Mouse (Mus musculus): ENCODE measurements around the gene Kpna7. TPM values are rescaled to one million over a fixed set of nuclear protein-coding genes. Genes with fewer than 3 reads are reported as not detected.

Gene Kpna7
- polyA plus RNA-seq, 1 experiment from 2014 or later = not detected

DNA sequence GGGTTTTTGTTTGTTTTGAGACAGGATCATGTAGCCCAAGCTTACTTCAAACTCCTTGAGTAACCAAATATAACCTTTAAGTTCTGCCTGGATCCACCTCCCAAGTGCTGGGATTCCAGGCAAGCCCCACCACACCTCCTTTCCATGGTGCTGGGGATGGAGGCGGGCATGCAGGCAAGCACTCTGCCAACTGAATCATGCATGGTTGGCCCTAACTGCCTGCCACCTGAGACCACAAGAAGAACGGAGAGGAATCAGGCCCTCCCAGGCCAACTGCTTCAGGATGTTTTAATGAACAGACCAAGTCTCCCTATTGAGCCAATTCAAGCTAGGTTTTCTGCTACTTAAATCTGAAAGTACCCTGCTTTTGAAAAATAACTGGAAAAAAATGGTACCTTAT, 131.2 kb downstream of the Kpna7 start:
- 71% methylated on average over 2 of the region's 2 CpGs for WGBS
- Histone ChIP-seq H3K4me1 (ENCODE audit: control insufficient read depth, insufficient read depth, low read length) (0 out of 2 replicates have a peak, but pooled peaks cover 5% of the 10 kb centered on the region), H3K9ac (ENCODE audit: low read depth, low read length) (no peak overlapping the region), H3K9me3 (replicated peaks; ENCODE audit: control insufficient read depth, low read length, poor library complexity, severe bottlenecking) (no peaks in the 10 kb centered on the region), H3K27ac (ENCODE audit: low read length) (no peak overlapping the region), H3K27me3 (ENCODE audit: control insufficient read depth, insufficient read depth, low read depth, low read length) (no peaks in the 10 kb centered on the region), H3K4me2 (ENCODE audit: low read length) (no peak overlapping the region), H3K36me3 (ENCODE audit: control insufficient read depth, insufficient read depth, low read length) (no peaks in the 10 kb centered on the region), H3K4me3 (ENCODE audit: low read depth, low read length) (no peak overlapping the region)
- no peak for ATAC-seq

DNA sequence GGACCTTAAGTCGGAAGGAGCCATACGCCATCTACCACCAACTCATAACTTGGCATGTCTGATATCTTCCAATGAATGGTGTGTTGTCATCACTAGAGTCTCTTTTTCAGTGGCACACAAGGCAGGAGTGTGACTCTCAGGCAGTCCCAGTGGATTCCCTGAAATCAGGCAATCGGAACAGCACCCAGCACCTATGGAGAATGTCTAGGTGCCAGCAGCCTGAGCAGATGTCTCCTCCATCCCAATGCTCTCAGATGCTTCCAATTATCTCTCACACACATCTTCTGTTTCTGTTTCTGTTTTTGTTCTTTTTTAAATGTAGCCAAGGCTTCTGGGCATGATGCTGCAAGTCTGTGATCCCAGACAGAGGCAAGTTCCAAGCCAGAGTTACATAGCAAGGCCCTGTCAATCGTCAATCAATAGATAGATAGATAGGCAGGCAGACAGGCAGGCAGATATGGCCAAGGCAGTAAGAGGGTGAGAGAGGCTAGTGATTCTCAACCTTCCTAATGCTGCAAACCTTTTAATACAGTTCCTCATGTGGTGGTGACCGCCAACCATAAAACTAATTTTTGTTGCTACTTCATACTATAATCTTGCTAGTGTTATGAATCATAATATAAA, 133.3 kb downstream of the Kpna7 start:
- ATAC-seq = no peak
- no peaks in the 10 kb centered on the region for H3K9me3 ChIP-seq (replicated peaks; ENCODE audit: control insufficient read depth, low read length, poor library complexity, severe bottlenecking)
- H3K27ac ChIP-seq (ENCODE audit: low read length) = no peak overlapping the region

DNA sequence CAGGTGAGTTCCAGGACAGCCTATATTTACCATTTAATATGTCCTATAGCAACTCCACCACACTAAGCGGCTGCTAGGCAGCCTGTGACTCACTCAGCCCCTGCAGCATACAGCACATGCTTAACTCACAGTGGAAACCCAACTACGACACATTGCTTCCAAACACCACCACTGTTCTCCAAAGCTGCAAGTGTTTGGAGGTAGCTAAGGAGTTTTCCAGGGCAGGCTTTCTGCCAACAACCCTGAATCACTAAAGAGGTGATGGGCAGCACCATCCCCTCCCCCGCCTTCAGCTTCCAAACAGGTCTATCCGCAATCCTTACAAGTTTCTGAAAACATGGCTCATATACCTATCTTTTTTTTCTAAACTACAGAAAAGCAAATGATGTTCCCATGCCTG, 134.0 kb downstream of the Kpna7 start:
- H3K9ac ChIP-seq (ENCODE audit: low read depth, low read length) = no peak overlapping the region
- H3K4me2 ChIP-seq (ENCODE audit: low read length) = no peak overlapping the region
- H3K4me3 ChIP-seq (ENCODE audit: low read depth, low read length) = no peak overlapping the region
- H3K36me3 ChIP-seq (ENCODE audit: control insufficient read depth, insufficient read depth, low read length) = no peaks in the 10 kb centered on the region
- no peak overlapping the region for H3K27ac ChIP-seq (ENCODE audit: low read length)
- H3K9me3 ChIP-seq (replicated peaks; ENCODE audit: control insufficient read depth, low read length, poor library complexity, severe bottlenecking) = no peaks in the 10 kb centered on the region
- WGBS = 89% methylated on average over 4 of the region's 4 CpGs
- peaks cover 8% of the 10 kb centered on the region; the same call in 1 of the 2 replicates for H3K4me1 ChIP-seq (ENCODE audit: control insufficient read depth, insufficient read depth, low read length)
- no peak for ATAC-seq
- H3K27me3 ChIP-seq (ENCODE audit: control insufficient read depth, insufficient read depth, low read depth, low read length) = no peaks in the 10 kb centered on the region

More for the DNA sequence above, 133.3 kb downstream of the Kpna7 start:
- WGBS = 96% methylated on average over 5 of the region's 5 CpGs
- Histone ChIP-seq H3K9ac (ENCODE audit: low read depth, low read length) (no peak overlapping the region), H3K4me2 (ENCODE audit: low read length) (no peak overlapping the region), H3K27me3 (ENCODE audit: control insufficient read depth, insufficient read depth, low read depth, low read length) (no peaks in the 10 kb centered on the region), H3K4me3 (ENCODE audit: low read depth, low read length) (no peak overlapping the region), H3K36me3 (ENCODE audit: control insufficient read depth, insufficient read depth, low read length) (no peaks in the 10 kb centered on the region), H3K4me1 (ENCODE audit: control insufficient read depth, insufficient read depth, low read length) (peaks cover 8% of the 10 kb centered on the region; the same call in 1 of the 2 replicates)

DNA sequence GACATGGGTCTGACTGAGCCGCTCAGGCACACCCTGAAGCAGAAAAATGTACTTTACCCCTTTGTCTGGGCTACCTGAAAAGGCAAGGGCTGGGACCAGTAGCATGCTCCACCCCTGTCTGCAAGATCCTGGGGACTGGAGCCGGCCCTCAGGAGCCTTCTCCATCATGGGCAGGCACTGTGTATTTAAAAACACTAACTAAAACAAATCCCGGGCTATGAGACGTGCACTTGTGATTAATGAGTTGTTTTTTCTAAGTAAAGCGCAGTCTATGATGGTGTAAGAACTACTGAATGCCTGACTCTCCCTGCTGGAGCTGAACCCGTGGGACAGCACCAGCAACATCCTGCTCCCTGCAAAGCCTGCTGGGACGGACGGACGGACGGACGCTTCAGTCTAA, 135.4 kb downstream of the Kpna7 start:
- 86% methylated on average over 11 of the region's 11 CpGs for WGBS
- no peak overlapping the region for H3K27ac ChIP-seq (ENCODE audit: low read length)
- peaks cover 8% of the 10 kb centered on the region; the same call in 1 of the 2 replicates for H3K4me1 ChIP-seq (ENCODE audit: control insufficient read depth, insufficient read depth, low read length)
- H3K4me3 ChIP-seq (ENCODE audit: low read depth, low read length) = no peak overlapping the region
- no peaks in the 10 kb centered on the region for H3K36me3 ChIP-seq (ENCODE audit: control insufficient read depth, insufficient read depth, low read length)
- H3K4me2 ChIP-seq (ENCODE audit: low read length) = no peak overlapping the region
- H3K9ac ChIP-seq (ENCODE audit: low read depth, low read length) = no peak overlapping the region
- no peaks in the 10 kb centered on the region for H3K27me3 ChIP-seq (ENCODE audit: control insufficient read depth, insufficient read depth, low read depth, low read length)
- H3K9me3 ChIP-seq (replicated peaks; ENCODE audit: control insufficient read depth, low read length, poor library complexity, severe bottlenecking) = no peaks in the 10 kb centered on the region
- ATAC-seq = no peak

DNA sequence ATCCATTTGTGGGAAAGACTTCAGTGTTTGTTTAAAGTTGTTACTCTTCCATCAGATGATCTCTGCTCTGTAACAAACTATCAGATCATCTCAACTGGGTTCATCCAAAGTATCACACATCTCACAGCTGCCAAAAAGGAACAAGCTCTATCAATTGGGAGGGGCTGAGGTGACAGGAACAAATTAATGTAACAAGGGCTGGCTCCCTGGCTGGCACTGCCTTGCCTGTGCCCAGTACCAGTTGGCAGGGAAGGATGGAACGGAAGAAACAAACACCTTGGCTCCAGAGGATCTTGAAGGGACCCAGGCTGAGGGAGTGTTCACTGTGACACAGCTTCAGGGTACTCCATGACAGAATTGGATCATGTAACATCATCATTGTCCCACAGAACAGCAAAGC, 135.8 kb downstream of the Kpna7 start:
- no peaks in the 10 kb centered on the region for H3K9me3 ChIP-seq (replicated peaks; ENCODE audit: control insufficient read depth, low read length, poor library complexity, severe bottlenecking)
- no peaks in the 10 kb centered on the region for H3K27me3 ChIP-seq (ENCODE audit: control insufficient read depth, insufficient read depth, low read depth, low read length)
- ATAC-seq = no peak
- H3K4me2 ChIP-seq (ENCODE audit: low read length) = no peak overlapping the region
- no peak overlapping the region for H3K4me3 ChIP-seq (ENCODE audit: low read depth, low read length)
- H3K9ac ChIP-seq (ENCODE audit: low read depth, low read length) = no peak overlapping the region
- H3K36me3 ChIP-seq (ENCODE audit: control insufficient read depth, insufficient read depth, low read length) = no peaks in the 10 kb centered on the region
- H3K27ac ChIP-seq (ENCODE audit: low read length) = no peak overlapping the region
- WGBS = 85% methylated on average over 1 of the region's 1 CpGs
- H3K4me1 ChIP-seq (ENCODE audit: control insufficient read depth, insufficient read depth, low read length) = peaks cover 7% of the 10 kb centered on the region; the same call in 1 of the 2 replicates

DNA sequence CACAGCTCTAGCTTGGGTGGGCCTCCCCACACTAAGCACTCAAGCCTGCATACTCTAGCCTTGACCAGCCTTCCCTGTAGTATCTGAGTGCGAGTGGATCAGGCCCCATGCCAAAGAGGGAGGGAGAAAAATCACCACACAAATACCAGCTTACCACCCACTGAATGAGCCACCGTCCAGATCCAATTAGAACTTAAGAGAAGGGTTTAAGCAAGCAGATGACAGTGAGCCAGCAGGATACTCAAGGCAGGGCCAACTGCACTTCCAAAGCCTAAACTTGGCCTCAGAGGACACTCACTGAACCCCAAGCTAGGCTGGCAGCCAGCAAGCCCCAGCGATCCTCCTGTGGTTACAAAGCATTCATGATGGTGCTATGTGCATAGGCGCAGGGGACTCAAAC, 137.8 kb downstream of the Kpna7 start:
- H3K4me2 ChIP-seq (ENCODE audit: low read length) = no peak overlapping the region
- no peak overlapping the region for H3K27ac ChIP-seq (ENCODE audit: low read length)
- H3K9me3 ChIP-seq (replicated peaks; ENCODE audit: control insufficient read depth, low read length, poor library complexity, severe bottlenecking) = no peaks in the 10 kb centered on the region
- H3K9ac ChIP-seq (ENCODE audit: low read depth, low read length) = no peak overlapping the region
- H3K4me1 ChIP-seq (ENCODE audit: control insufficient read depth, insufficient read depth, low read length) = peaks cover 12% of the 10 kb centered on the region
- no peaks in the 10 kb centered on the region for H3K36me3 ChIP-seq (ENCODE audit: control insufficient read depth, insufficient read depth, low read length)
- H3K4me3 ChIP-seq (ENCODE audit: low read depth, low read length) = no peak overlapping the region
- ATAC-seq = 0 out of 2 replicates have a peak, but pooled peaks have one; percentile 29
- H3K27me3 ChIP-seq (ENCODE audit: control insufficient read depth, insufficient read depth, low read depth, low read length) = no peaks in the 10 kb centered on the region
- WGBS = 55% methylated on average over 4 of the region's 4 CpGs

DNA sequence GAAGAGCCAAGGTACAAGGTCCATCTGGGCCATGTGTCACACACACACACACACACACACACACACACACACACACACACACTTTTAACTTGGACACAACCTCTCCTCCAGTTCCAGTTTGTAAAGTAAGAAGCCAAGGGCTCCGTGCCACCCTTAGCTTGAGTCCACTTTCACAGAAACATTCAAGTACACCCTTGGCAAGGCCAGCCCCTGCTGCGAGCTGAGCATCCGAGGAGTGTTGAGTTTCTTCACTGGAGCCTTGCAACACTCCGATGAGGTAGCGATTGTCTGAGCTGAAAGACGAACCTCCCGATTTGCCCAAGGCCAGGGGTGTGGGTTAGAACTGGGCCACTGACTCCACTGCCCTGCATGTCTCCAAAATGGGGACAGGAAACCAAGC, 138.9 kb downstream of the Kpna7 start:
- WGBS = 88% methylated on average over 7 of the region's 7 CpGs
- Histone ChIP-seq H3K4me1 (ENCODE audit: control insufficient read depth, insufficient read depth, low read length) (peaks cover 23% of the 10 kb centered on the region), H3K27ac (ENCODE audit: low read length) (no peak overlapping the region), H3K9me3 (replicated peaks; ENCODE audit: control insufficient read depth, low read length, poor library complexity, severe bottlenecking) (no peaks in the 10 kb centered on the region), H3K4me2 (ENCODE audit: low read length) (no peak overlapping the region), H3K27me3 (ENCODE audit: control insufficient read depth, insufficient read depth, low read depth, low read length) (no peaks in the 10 kb centered on the region), H3K4me3 (ENCODE audit: low read depth, low read length) (no peak overlapping the region), H3K9ac (ENCODE audit: low read depth, low read length) (no peak overlapping the region), H3K36me3 (ENCODE audit: control insufficient read depth, insufficient read depth, low read length) (no peaks in the 10 kb centered on the region)
- no peak for ATAC-seq

DNA sequence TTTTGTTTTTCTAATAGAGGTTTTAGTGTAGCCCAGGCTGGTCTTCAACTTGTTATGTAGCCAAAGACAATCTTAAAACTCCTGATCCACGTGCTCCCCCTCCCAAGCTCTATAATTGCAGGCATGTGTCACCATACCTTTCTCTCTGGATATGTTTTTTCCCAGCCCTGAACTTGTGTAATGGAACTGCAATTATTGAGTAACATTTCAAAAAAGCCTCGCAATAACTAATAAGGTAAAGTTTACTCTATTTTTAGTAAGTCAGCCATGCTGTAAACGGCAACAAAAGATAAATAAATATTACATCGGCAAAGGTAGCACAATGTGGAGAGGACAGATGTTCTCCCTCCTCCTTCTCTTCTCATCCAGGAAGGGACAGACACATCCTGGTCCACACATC, 139.5 kb downstream of the Kpna7 start:
- Histone ChIP-seq H3K9me3 (replicated peaks; ENCODE audit: control insufficient read depth, low read length, poor library complexity, severe bottlenecking) (no peaks in the 10 kb centered on the region), H3K4me1 (ENCODE audit: control insufficient read depth, insufficient read depth, low read length) (peaks cover 24% of the 10 kb centered on the region), H3K9ac (ENCODE audit: low read depth, low read length) (no peak overlapping the region), H3K27ac (ENCODE audit: low read length) (no peak overlapping the region), H3K36me3 (ENCODE audit: control insufficient read depth, insufficient read depth, low read length) (no peaks in the 10 kb centered on the region), H3K4me3 (ENCODE audit: low read depth, low read length) (no peak overlapping the region), H3K27me3 (ENCODE audit: control insufficient read depth, insufficient read depth, low read depth, low read length) (no peaks in the 10 kb centered on the region), H3K4me2 (ENCODE audit: low read length) (no peak overlapping the region)
- 85% methylated on average over 4 of the region's 4 CpGs for WGBS
- ATAC-seq = no peak

DNA sequence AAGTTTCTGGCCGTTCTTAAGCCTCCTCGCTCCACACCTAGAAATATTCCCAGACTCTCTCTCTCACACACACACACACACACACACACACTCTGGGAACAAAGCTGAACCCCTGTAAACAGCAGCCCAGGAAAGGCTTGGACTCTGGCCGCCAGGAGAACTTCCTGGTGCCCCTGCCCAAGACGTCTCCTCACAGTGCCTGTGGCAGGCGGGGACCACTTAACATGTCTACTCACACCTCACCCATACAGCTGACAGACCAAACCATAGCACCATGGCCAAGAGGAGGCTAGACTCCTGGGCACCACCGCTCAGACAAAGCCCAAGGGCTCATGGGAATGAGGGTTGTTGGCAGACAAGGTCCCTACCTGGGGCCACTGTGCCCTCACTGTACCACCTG, 140.5 kb downstream of the Kpna7 start:
- no peaks in the 10 kb centered on the region for H3K27me3 ChIP-seq (ENCODE audit: control insufficient read depth, insufficient read depth, low read depth, low read length)
- no peak overlapping the region for H3K4me2 ChIP-seq (ENCODE audit: low read length)
- no peaks in the 10 kb centered on the region for H3K36me3 ChIP-seq (ENCODE audit: control insufficient read depth, insufficient read depth, low read length)
- no peak for ATAC-seq
- no peak overlapping the region for H3K27ac ChIP-seq (ENCODE audit: low read length)
- no peak overlapping the region for H3K9ac ChIP-seq (ENCODE audit: low read depth, low read length)
- H3K4me3 ChIP-seq (ENCODE audit: low read depth, low read length) = no peak overlapping the region
- peaks cover 22% of the 10 kb centered on the region for H3K4me1 ChIP-seq (ENCODE audit: control insufficient read depth, insufficient read depth, low read length)
- no peaks in the 10 kb centered on the region for H3K9me3 ChIP-seq (replicated peaks; ENCODE audit: control insufficient read depth, low read length, poor library complexity, severe bottlenecking)
- WGBS = 91% methylated on average over 6 of the region's 6 CpGs

All from midbrain, embryonic 16.5 days (tissue).